Mouse (Mus musculus) limb, embryonic 15.5 days (tissue): ENCODE results near the gene 4930442H23Rik. TPM values are rescaled to one million over a fixed set of nuclear protein-coding genes. Genes with fewer than 3 reads are reported as not detected.
A peak's percentile ranks its signal among the peaks of the same experiment; 100 is the strongest.

ENCODE experiments used
- ATAC-seq: fragments of 200-750 bp; cut with Nextera tagmentation; 2 replicates; pipeline ENCODE4 v1.8.0; 2017; ENCODE audit warnings: low read depth, moderate TSS enrichment; ENCODE audit not compliant: insufficient number of reproducible peaks, low FRiP score, low TSS enrichment
- H3K27ac ChIP-seq: fragments of 300-500 bp; sonication (generic); 2 replicates; pipeline ENCODE4 v1.5.1; 2015; ENCODE audit warnings: moderate library complexity, mild to moderate bottlenecking, inconsistent platforms
- H3K27me3 ChIP-seq: fragments of 300-500 bp; sonication (generic); 2 replicates; pipeline ENCODE4 v1.6.1; 2015; ENCODE audit warnings: inconsistent platforms
- H3K36me3 ChIP-seq: fragments of 300-500 bp; sonication (generic); 2 replicates; pipeline ENCODE4 v1.6.1; 2015; ENCODE audit warnings: inconsistent platforms
- H3K4me1 ChIP-seq: fragments of 300-500 bp; sonication (generic); 2 replicates; pipeline ENCODE4 v1.6.1; 2015; ENCODE audit warnings: inconsistent platforms
- H3K4me2 ChIP-seq: fragments of 300-500 bp; sonication (generic); 2 replicates; pipeline ENCODE4 v1.6.1; 2015; ENCODE audit warnings: mild to moderate bottlenecking, inconsistent platforms
- H3K4me3 ChIP-seq: fragments of 300-500 bp; sonication (generic); 2 replicates; pipeline ENCODE4 v1.5.1; 2015; ENCODE audit warnings: mild to moderate bottlenecking, inconsistent platforms
- H3K9ac ChIP-seq: fragments of 300-500 bp; sonication (generic); 2 replicates; pipeline ENCODE4 v1.6.1; 2015; ENCODE audit warnings: inconsistent platforms
- H3K9me3 ChIP-seq: fragments of 300-500 bp; sonication (generic); 2 replicates; pipeline ENCODE4 v1.6.1; 2016; ENCODE audit warnings: inconsistent platforms
- WGBS: fragments of 180-500 bp; shearing (Covaris S2); methylation state at CpG from one replicate; pipeline ENCODE4 v1.1.7; 2015; 5-methylcytosine and 5-hydroxymethylcytosine counted together
- polyA plus RNA-seq: library from polyadenylated mRNA; unstranded; fragments of >200 nt; fragmentation: Nextera tagmentation; extraction: Ambion mirVana; gene quantifications from 2 replicates; pipeline ENCODE4 v1.2.1, GENCODE M21; 2015

4930442H23Rik gene
- polyA plus RNA-seq, 1 experiment from 2014 or later: not detected

DNA sequence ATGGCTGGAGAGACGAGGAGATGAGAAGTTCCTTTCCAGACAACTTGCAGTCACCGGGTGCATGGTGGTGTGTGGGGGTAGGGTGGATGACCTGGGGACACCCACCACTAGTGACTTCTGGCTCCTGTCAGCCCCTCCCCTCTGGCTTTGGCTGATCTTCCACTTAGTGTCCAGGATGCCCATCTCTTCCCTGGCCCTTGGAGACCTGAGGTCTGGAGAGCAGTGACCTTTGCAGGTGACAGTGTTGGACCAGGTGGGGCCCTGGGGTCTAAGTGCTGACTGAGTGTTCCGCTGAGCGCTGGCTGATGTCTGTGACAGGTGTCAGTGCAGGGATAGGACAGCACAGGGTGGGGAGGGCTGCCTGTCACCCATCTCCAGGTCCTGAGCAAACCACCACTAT is 11.7 kb upstream of the 4930442H23Rik start:
- Histone ChIP-seq H3K36me3 (peaks cover 12% of the 10 kb centered on the region), H3K9me3 (no peaks in the 10 kb centered on the region), H3K9ac (no peak overlapping the region), H3K4me2 (no peak overlapping the region), H3K27ac (no peak overlapping the region), H3K4me1 (peaks cover 33% of the 10 kb centered on the region), H3K4me3 (no peak overlapping the region; the same call in 1 of the 2 replicates), H3K27me3 (peaks cover 58% of the 10 kb centered on the region)
- ATAC-seq: no peak
- 59% methylated on average over 4 of the region's 4 CpGs for WGBS

DNA sequence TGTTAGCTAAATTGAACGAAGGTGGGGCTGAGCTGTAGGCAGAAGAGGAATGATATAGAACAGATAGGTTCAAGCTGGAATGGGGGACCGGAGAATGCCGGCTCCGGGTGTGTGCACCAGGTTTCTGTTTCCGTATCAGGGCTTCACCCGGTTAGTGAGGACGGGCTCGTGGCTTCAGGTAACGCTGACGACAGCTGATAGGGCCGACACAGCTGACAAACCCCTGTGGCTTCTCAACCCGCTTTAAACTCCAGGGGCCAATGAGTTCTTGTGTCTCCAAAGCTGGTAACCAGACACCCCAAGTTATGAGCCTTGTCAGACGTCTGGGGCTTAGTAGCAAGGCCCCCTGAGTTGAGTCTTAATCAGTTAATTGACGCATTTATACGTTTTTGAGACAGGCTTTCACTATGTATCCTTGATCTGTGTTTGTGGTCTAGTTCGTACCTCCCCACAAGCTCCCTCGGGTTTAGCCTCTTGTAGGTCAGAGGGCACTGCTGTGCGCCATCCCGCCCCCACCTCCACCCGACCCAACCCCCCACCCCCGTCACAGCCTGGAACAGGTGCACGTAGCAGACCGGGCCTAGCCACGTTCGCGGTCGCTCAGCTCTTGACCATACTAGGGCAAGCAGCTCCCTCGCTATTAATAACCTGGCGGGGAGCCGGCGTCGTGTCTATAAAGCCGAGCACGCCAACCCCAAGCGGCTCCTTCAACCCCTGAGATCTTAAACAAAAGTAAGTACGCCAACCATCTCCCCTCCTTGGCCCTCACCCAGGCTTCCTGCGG is 10.5 kb upstream of the 4930442H23Rik start:
- H3K27ac ChIP-seq: no peak overlapping the region
- H3K4me2 ChIP-seq: no peak overlapping the region
- H3K27me3 ChIP-seq: peaks cover 49% of the 10 kb centered on the region
- H3K9me3 ChIP-seq: no peaks in the 10 kb centered on the region
- H3K4me1 ChIP-seq: peaks cover 33% of the 10 kb centered on the region
- 12% methylated on average over 37 of the region's 37 CpGs for WGBS
- ATAC-seq: no peak
- peaks cover 20% of the 10 kb centered on the region for H3K36me3 ChIP-seq
- H3K4me3 ChIP-seq: peak overlapping the region; percentile 0; the same call in 1 of the 2 replicates
- H3K9ac ChIP-seq: no peak overlapping the region

DNA sequence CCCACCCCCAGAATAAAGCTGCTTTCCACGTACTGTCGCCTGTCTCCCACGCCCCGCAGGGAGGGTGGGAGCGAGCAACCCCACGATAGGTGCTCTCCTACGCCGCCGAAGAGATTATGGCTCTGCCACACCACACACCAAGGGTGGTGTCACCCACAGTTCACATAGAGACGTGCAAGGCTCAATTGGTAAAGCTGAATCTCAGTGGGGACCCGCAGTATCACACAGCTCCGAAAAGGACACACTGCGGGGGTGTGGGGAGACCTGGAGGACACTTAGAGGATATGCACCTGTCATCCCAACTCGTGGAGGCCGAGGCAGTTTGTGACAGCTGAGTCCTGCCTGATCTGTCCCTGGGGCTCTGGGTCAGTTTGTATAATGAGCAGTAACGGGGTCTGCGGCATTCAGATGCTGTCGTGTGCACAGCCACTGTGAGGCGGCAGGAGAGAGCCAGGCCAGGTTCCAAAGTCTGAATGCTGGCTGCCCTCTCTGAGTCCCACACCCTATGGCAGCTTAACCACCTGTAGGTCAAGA is 9.4 kb upstream of the 4930442H23Rik start:
- H3K27me3 ChIP-seq: peaks cover 45% of the 10 kb centered on the region
- peak overlapping the region; percentile 97 for H3K4me2 ChIP-seq
- H3K27ac ChIP-seq: peak overlapping the region; percentile 95
- H3K4me3 ChIP-seq: peak overlapping the region; percentile 65
- H3K9ac ChIP-seq: peak overlapping the region; percentile 79
- H3K36me3 ChIP-seq: peaks cover 27% of the 10 kb centered on the region
- peaks cover 33% of the 10 kb centered on the region for H3K4me1 ChIP-seq
- WGBS: 4% methylated on average over 19 of the region's 19 CpGs
- ATAC-seq: no peak
- H3K9me3 ChIP-seq: no peaks in the 10 kb centered on the region

DNA sequence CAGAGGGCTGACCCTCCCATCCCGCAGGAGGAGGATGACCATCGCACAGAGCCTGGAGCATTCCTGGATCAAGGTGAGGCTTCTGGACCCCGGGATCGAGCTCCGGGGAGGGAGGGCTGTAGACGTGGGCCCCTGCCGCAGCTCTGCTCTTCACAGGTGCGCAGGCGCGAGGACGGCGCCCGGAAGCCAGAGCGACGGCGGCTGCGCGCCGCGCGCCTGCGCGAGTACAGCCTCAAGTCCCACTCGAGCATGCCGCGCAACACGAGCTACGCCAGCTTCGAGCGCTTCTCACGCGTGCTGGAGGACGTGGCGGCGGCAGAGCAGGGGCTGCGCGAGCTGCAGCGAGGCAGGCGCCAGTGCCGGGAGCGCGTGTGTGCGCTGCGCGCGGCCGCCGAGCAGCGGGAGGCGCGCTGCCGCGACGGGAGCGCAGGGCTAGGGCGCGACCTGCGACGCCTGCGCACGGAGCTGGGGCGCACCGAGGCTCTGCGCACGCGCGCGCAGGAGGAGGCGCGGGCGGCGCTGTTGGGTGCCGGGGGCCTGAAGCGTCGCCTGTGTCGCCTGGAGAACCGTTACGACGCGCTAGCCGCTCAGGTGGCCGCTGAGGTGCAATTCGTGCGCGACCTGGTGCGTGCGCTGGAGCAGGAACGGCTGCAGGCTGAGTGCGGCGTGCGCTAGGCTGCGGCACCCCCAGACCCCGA is 8.8 kb upstream of the 4930442H23Rik start:
- Histone ChIP-seq H3K9ac (peak overlapping the region; percentile 79), H3K4me2 (peak overlapping the region; percentile 97), H3K27me3 (peaks cover 43% of the 10 kb centered on the region), H3K36me3 (peaks cover 32% of the 10 kb centered on the region), H3K27ac (peak overlapping the region; percentile 95), H3K9me3 (no peaks in the 10 kb centered on the region), H3K4me3 (peak overlapping the region; percentile 65), H3K4me1 (peaks cover 33% of the 10 kb centered on the region)
- under 1% methylated on average over 93 of the region's 93 CpGs for WGBS
- peak; percentile 80 for ATAC-seq

- peak overlapping the region; percentile 97 for H3K4me2 ChIP-seq
- H3K9ac ChIP-seq: no peak overlapping the region
- peak overlapping the region; percentile 95 for H3K27ac ChIP-seq
- H3K9me3 ChIP-seq: no peaks in the 10 kb centered on the region
- ATAC-seq: no peak
- H3K4me1 ChIP-seq: peaks cover 33% of the 10 kb centered on the region
- peak overlapping the region; percentile 65 for H3K4me3 ChIP-seq
- peaks cover 33% of the 10 kb centered on the region for H3K27me3 ChIP-seq
- H3K36me3 ChIP-seq: peaks cover 42% of the 10 kb centered on the region
- 83% methylated on average over 18 of the region's 18 CpGs for WGBS
These were observed 7.8 kb upstream of the 4930442H23Rik start for GRCm38 (mm10) chr10:81191342-81191982.

- Histone ChIP-seq H3K9me3 (no peaks in the 10 kb centered on the region), H3K9ac (no peak overlapping the region), H3K4me3 (no peak overlapping the region), H3K36me3 (peaks cover 43% of the 10 kb centered on the region), H3K4me2 (no peak overlapping the region), H3K4me1 (peaks cover 33% of the 10 kb centered on the region), H3K27ac (peak overlapping the region; percentile 95; the same call in 1 of the 2 replicates), H3K27me3 (peaks cover 28% of the 10 kb centered on the region)
- ATAC-seq: no peak
- 78% methylated on average over 6 of the region's 6 CpGs for WGBS
These were observed 7.3 kb upstream of the 4930442H23Rik start for GRCm38 (mm10) chr10:81190912-81191321.

DNA sequence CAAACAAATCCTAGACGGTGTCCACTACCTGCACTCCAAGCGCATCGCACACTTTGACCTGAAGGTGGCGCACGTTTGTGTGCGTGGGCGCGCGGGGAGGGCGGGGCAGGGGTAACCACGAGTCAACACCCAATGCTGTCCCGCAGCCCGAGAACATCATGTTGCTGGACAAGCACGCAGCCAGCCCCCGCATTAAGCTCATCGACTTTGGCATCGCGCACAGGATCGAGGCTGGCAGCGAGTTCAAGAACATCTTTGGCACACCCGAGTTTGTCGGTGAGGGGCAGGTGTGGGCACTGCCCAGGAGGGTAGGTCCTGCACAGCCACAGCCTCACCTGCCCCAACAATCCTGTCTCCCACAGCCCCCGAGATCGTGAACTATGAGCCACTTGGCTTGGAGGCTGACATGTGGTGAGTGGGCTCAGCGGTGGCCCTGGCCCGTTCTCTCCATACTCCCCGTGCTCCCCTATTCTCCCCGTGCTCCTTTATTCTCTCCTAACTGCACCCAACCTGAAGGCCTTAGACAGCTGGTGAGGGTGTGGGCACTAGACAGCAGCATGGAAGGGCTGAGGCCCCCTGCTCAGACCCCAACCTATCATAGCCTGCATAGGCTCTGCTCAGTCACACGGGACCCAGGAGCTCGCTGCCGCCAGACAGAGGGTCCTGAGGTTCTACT is 6.7 kb upstream of the 4930442H23Rik start:
- H3K4me2 ChIP-seq: no peak overlapping the region
- 72% methylated on average over 31 of the region's 31 CpGs for WGBS
- peaks cover 48% of the 10 kb centered on the region for H3K36me3 ChIP-seq
- H3K4me3 ChIP-seq: no peak overlapping the region
- H3K9ac ChIP-seq: no peak overlapping the region
- H3K27ac ChIP-seq: 0 out of 2 replicates have a peak overlapping the region, but pooled peaks have one; percentile 2
- peaks cover 33% of the 10 kb centered on the region for H3K4me1 ChIP-seq
- no peak for ATAC-seq
- no peaks in the 10 kb centered on the region for H3K9me3 ChIP-seq
- H3K27me3 ChIP-seq: peaks cover 22% of the 10 kb centered on the region

DNA sequence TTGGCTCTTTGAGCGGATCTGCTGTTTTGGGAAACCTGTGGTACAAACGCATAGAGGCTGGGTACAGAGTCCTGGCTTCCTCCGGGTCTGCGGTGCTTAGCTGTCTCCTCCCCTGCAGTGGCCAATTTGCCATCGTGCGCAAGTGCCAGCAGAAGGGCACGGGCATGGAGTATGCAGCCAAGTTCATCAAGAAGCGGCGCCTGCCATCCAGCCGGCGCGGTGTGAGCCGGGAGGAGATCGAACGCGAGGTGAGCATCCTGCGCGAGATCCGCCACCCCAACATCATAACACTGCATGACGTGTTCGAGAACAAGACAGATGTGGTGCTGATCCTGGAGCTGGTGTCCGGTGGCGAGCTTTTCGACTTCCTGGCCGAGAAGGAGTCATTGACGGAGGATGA is 6.2 kb upstream of the 4930442H23Rik start:
- no peak for ATAC-seq
- H3K27me3 ChIP-seq: peaks cover 17% of the 10 kb centered on the region
- H3K4me2 ChIP-seq: no peak overlapping the region
- peaks cover 37% of the 10 kb centered on the region for H3K4me1 ChIP-seq
- no peak overlapping the region for H3K27ac ChIP-seq
- no peak overlapping the region for H3K9ac ChIP-seq
- no peaks in the 10 kb centered on the region for H3K9me3 ChIP-seq
- peaks cover 54% of the 10 kb centered on the region for H3K36me3 ChIP-seq
- no peak overlapping the region for H3K4me3 ChIP-seq
- WGBS: 77% methylated on average over 26 of the region's 26 CpGs

DNA sequence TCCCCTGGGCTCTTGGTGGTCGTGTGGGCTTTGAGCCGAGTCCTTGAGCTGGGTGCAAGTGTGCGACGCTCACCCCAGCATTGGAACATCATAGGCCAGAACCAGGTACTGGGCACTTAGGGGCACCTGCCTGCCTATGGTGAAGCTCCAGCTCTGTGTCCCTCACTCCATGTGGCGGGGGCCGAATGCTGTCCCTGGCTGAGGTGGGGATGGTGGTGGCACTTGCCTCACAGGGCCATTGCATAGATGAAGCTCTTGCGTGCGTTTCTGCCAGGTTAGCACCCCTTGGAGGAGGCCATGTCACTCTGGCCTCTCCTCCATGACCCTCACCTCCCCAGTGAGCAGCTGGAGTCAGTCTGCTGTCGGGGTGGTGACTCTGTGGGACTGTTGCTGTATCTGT is 3.5 kb upstream of the 4930442H23Rik start:
- Histone ChIP-seq H3K9me3 (no peaks in the 10 kb centered on the region), H3K4me1 (peaks cover 38% of the 10 kb centered on the region), H3K4me3 (no peak overlapping the region), H3K27ac (no peak overlapping the region), H3K4me2 (no peak overlapping the region), H3K36me3 (peaks cover 67% of the 10 kb centered on the region), H3K9ac (no peak overlapping the region), H3K27me3 (no peaks in the 10 kb centered on the region)
- WGBS: 93% methylated on average over 9 of the region's 9 CpGs
- ATAC-seq: no peak

- Histone ChIP-seq H3K27ac (peak overlapping the region; percentile 62; the same call in 1 of the 2 replicates), H3K4me3 (no peak overlapping the region), H3K4me2 (no peak overlapping the region), H3K9ac (no peak overlapping the region), H3K9me3 (no peaks in the 10 kb centered on the region), H3K4me1 (peaks cover 44% of the 10 kb centered on the region), H3K27me3 (no peaks in the 10 kb centered on the region), H3K36me3 (peaks cover 73% of the 10 kb centered on the region)
- WGBS: 46% methylated on average over 4 of the region's 4 CpGs
- no peak for ATAC-seq
These were observed 1.1 kb upstream of the 4930442H23Rik start for GRCm38 (mm10) chr10:81184765-81185164.
